Mouse (Mus musculus) brain, embryonic 14.5 days (tissue): ENCODE results near the gene Nrd1. TPM values are rescaled to one million over a fixed set of nuclear protein-coding genes. Genes with fewer than 3 reads are reported as not detected.

Source experiments
- DNase-seq: peaks from one replicate; pipeline ENCODE4 v3.0.0-alpha.2; 2011; ENCODE audit warnings: low read depth
- CTCF ChIP-seq: fragments of 200-500 bp; IDR thresholded peaks from 2 replicates; pipeline ENCODE4 v1.5.1; 2012; ENCODE audit warnings: inconsistent platforms, mild to moderate bottlenecking, moderate library complexity, borderline replicate concordance; ENCODE audit not compliant: insufficient read depth, insufficient read length; ENCODE audit errors: extremely low read depth
- POLR2A ChIP-seq: fragments of 200-500 bp; IDR thresholded peaks from 2 replicates; pipeline ENCODE4 v1.6.1; 2012; ENCODE audit warnings: mild to moderate bottlenecking, inconsistent platforms, borderline replicate concordance; ENCODE audit not compliant: poor library complexity, insufficient read depth, insufficient read length, severe bottlenecking; ENCODE audit errors: extremely low read depth
- polyA plus RNA-seq: library from polyadenylated mRNA; depleted of rRNA; stranded (reverse); fragments of >200 nt; gene quantifications from 2 replicates; pipeline ENCODE4 v1.2.3, GENCODE M21; 2012

Gene Nrd1
- polyA plus RNA-seq, 1 experiment: 130 TPM

DNA sequence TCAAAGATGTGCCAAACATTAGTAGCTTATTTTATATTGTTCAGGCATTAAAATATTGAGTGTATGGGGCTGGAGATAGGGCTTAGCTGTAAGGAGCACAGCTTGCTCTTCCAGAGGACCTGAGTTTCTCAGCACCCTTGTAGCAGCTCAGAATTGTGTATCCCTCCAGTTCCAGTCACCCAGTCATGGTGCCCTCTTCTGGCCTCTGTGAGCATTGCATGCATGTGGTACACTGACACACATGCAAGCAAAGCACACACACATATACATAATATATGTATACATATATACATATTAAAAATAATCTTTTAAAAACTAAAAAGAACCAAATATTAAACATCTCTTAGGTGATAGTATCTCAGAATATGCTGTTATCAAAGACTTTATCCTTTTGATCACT lies 35.9 kb downstream of the Nrd1 start:
- TF ChIP-seq CTCF (peak; percentile 69; the same call in 1 of the 2 replicates), POLR2A (no peak)
- DNase-seq: peak; percentile 67

DNA sequence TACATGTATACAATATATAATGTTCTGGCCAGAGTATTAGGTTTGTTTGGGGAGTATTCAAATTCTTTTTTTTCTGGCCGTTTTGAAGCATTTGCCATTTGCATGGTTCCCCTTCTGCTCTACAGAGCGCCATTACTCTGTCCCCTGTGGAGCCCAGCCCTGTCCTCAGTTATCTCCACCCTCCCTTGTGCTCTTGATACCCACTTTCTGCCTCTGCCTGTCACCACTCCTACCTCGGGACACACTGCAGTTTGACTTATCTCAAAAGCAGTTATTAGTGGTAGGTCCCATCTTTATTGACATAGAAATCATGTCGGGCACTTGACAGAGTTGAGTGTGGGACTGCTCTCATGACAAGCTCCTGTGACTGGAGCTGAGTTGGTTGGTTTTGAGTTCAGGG lies 42.3 kb downstream of the Nrd1 start:
- DNase-seq: no peak
- TF ChIP-seq POLR2A: no peak
- no peak for TF ChIP-seq CTCF

DNA sequence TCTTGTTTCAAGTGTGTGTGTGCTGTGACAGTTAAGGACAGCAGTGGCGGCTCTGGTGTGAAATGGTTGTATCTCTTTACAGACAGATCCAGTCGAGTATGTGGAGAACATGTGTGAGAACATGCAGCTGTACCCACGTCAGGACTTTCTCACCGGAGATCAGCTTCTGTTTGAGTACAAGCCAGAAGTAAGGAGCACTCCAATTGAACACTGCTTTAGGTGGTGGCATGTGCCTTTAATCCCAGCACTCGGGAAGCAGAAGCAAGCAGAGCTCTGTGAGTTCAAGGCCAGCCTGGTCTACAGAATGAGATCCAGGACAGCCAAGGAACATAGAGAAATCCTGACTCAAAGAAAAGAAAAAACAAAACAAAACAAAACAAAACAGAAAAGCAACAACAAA lies 42.8 kb downstream of the Nrd1 start:
- no peak for TF ChIP-seq CTCF
- TF ChIP-seq POLR2A: no peak
- DNase-seq: no peak

DNA sequence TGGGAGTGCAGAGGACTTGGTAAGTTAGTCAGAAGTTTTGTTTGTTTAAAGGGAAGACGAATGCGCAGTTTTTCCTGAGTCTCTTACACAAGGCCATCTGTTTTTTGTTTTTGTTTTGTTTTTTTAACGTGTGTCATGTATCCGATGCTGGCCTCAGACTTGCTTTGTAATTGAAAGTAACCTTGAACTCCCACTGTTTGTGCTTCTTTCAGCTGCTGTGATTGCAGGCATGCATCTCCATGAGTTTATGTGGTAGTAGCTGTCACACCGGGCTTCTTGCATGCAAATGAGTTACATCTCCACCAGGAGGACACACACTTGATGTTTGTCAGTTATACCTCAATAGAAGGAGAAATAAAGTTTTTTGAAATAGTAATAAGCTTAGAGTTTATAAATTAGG lies 43.3 kb downstream of the Nrd1 start:
- no peak for DNase-seq
- TF ChIP-seq CTCF (no peak), POLR2A (no peak)

DNA sequence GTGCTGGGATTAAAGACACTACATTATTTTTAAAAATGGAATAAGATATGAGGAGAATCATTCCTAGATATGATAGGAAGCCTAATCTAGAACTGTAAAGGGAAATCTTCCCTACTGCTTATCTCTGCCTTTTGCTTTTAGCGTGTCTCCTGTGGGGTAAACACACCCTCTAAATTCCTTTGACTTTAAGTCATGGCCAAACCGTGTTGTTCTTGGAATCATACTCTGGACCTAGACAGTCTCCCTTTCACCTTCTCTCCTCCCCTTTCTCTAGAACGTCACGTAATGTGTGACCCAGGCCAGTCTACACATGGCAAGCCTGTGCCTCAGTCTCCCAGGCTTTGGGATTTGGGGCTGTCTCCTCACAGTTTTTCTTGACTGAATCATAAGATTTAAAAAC lies 47.8 kb downstream of the Nrd1 start:
- no peak for DNase-seq
- TF ChIP-seq CTCF: no peak
- no peak for TF ChIP-seq POLR2A

- no peak for TF ChIP-seq CTCF
- TF ChIP-seq POLR2A: no peak
- DNase-seq: peak; percentile 35
These were observed 51.8 kb downstream of the Nrd1 start for GRCm38 (mm10) chr4:109052282-109052681.

DNA sequence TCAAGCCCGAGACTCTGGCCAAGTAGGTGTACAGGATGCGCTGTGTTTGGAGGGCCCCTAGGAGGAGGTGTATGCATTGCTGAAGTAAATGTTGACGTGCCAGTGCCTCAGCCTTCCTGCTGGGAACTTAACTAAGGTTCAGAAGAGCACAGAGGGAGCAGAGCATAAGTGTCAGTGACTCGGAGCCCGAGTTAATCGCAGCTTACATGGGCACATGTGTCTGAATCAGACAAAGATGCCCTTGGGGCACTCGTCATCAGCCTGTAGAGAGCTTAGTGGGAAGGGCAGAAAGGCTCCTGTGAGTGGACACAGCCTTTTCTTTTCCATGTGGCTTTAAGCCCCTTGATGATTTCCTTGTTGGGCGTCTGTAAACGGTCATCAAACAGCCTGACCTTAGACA lies 53.5 kb downstream of the Nrd1 start:
- TF ChIP-seq POLR2A (no peak), CTCF (no peak)
- DNase-seq: no peak

GRCm38 (mm10) chr4:109056351-109056750 lies 55.9 kb downstream of the Nrd1 start:
- no peak for DNase-seq
- no peak for TF ChIP-seq POLR2A
- no peak for TF ChIP-seq CTCF

DNA sequence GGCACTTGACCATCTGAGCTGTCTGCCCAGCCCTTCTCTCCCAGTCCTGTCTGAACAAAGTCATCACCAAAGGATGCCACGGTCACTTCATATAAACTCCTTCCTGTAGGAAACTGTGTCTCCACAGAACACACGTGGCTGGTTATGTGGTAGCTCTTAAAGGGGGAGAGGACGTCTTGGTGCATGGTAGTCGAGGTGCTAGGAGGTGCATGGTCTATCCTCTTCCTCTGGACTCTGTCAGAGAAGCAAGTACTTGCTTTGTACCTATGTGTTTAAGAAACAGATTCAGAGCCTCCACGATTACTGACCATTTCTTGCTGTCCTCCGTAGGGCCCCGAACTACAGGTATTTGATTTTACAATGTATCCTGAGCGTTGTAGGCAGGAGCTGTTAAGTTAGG lies 57.2 kb downstream of the Nrd1 start:
- TF ChIP-seq CTCF: no peak
- no peak for TF ChIP-seq POLR2A
- DNase-seq: no peak

DNA sequence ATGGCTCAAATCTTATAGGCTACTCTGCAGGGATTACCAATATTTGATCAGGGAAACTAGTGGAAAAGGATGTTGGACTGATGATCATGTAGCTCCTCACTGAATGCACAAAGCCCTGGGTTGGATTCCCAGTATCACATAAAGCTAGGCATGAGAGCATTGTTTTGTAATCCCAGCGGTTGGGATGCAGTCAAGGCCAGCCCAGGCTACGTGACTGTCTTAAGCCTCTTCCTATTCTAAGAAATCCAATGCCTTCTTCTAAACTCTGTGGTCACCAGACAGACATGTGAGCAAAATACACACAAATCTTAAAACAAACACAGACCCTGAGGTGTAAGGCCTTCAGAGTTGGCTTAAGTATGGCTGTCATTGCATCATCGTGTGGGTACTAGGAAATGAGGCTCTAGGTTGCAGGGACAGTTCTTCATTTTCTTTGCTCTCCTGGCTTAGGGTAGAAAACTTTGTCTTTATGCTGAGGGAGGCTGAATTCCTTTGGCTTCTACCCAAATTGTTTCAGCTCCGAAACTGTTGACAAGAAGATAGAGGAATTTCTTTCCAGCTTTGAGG lies 58.9 kb downstream of the Nrd1 start:
- DNase-seq: no peak
- TF ChIP-seq CTCF (no peak), POLR2A (no peak)

GRCm38 (mm10) chr4:109064941-109065340 lies 64.5 kb downstream of the Nrd1 start:
- DNase-seq: no peak
- no peak for TF ChIP-seq POLR2A
- TF ChIP-seq CTCF: no peak

DNA sequence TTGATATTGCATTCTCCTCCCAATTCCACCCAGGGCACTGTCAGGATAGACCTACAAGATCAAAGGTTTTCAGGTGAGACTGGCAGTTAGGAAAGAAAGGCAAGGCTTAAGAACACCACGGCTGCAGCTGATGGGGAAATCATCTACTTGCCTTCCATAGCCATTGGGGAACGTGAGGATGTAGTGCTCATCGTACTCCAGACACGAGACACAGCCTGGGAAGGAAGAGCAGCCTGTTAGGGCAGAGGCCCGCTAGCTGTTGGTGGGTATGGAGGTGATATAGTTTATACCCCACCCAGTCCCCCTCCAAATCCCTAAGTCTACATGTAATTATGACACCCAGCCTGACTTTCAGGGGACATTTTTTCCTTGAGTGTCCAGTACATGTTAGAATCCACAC lies 65.3 kb downstream of the Nrd1 start:
- no peak for DNase-seq
- no peak for TF ChIP-seq CTCF
- no peak for TF ChIP-seq POLR2A
